Mouse (Mus musculus) midbrain, embryonic 16.5 days (tissue): ENCODE data around the gene Macrod1. TPM values are rescaled to one million over a fixed set of nuclear protein-coding genes. Genes with fewer than 3 reads are reported as not detected.

Source experiments
- ATAC-seq: fragments of 200-750 bp; cut with Nextera tagmentation; 2 replicates; pipeline ENCODE4 v1.8.0; 2017; ENCODE audit warnings: moderate TSS enrichment
- H3K27ac ChIP-seq: fragments of 300-500 bp; sonication (generic); 2 replicates; pipeline ENCODE4 v1.5.1; 2014; ENCODE audit warnings: mild to moderate bottlenecking, low read length, mixed read lengths
- H3K27me3 ChIP-seq: fragments of 300-500 bp; sonication (generic); 2 replicates; pipeline ENCODE4 v1.6.1; 2014; ENCODE audit warnings: low read depth, low read length, mixed read lengths; ENCODE audit not compliant: control insufficient read depth, insufficient read depth
- H3K36me3 ChIP-seq: fragments of 300-500 bp; sonication (generic); 2 replicates; pipeline ENCODE4 v1.6.1; 2014; ENCODE audit warnings: mild to moderate bottlenecking, low read length, moderate library complexity, mixed read lengths; ENCODE audit not compliant: control insufficient read depth, insufficient read depth
- H3K4me1 ChIP-seq: fragments of 300-500 bp; sonication (generic); 2 replicates; pipeline ENCODE4 v1.6.1; 2014; ENCODE audit warnings: mild to moderate bottlenecking, low read length, mixed read lengths; ENCODE audit not compliant: control insufficient read depth, insufficient read depth
- H3K4me2 ChIP-seq: fragments of 300-500 bp; sonication (generic); 2 replicates; pipeline ENCODE4 v1.6.1; 2014; ENCODE audit warnings: mild to moderate bottlenecking, low read length, mixed read lengths
- H3K4me3 ChIP-seq: fragments of 300-500 bp; sonication (generic); 2 replicates; pipeline ENCODE4 v1.5.1; 2014; ENCODE audit warnings: low read depth, mild to moderate bottlenecking, low read length, moderate library complexity, mixed read lengths
- H3K9ac ChIP-seq: fragments of 300-500 bp; sonication (generic); 2 replicates; pipeline ENCODE4 v1.6.1; 2014; ENCODE audit warnings: low read depth, low read length, mixed read lengths
- H3K9me3 ChIP-seq: fragments of 300-500 bp; sonication (generic); replicated peaks from 2 replicates; pipeline ENCODE4 v1.6.1; 2014; ENCODE audit warnings: mild to moderate bottlenecking, low read length, mixed read lengths; ENCODE audit not compliant: control insufficient read depth, poor library complexity, severe bottlenecking
- WGBS: fragments of 180-500 bp; shearing (Covaris S2); extraction: QIAGEN DNeasy Blood & Tissue Kit; methylation state at CpG from one replicate; pipeline ENCODE4 v1.1.7; 2014; 5-methylcytosine and 5-hydroxymethylcytosine counted together
- polyA plus RNA-seq: library from polyadenylated mRNA; unstranded; fragments of >200 nt; fragmentation: Nextera tagmentation; extraction: Ambion mirVana; gene quantifications from 2 replicates; pipeline ENCODE4 v1.2.1, GENCODE M21; 2015

The Macrod1 gene
- polyA plus RNA-seq, 1 experiment from 2014 or later = 5.9 TPM

GRCm38 (mm10) chr19:7166767-7167166 is 110.2 kb downstream of the Macrod1 start:
- H3K4me3 ChIP-seq = no peak overlapping the region
- H3K4me1 ChIP-seq = peaks cover 33% of the 10 kb centered on the region
- H3K27me3 ChIP-seq = no peaks in the 10 kb centered on the region; the same call in 1 of the 2 replicates
- no peaks in the 10 kb centered on the region for H3K9me3 ChIP-seq
- no peaks in the 10 kb centered on the region for H3K36me3 ChIP-seq
- H3K27ac ChIP-seq = no peak overlapping the region
- no peak overlapping the region for H3K4me2 ChIP-seq
- ATAC-seq = no peak
- WGBS = 8% methylated on average over 6 of the region's 6 CpGs
- H3K9ac ChIP-seq = no peak overlapping the region

GRCm38 (mm10) chr19:7168423-7168822 is 111.8 kb downstream of the Macrod1 start:
- H3K36me3 ChIP-seq = no peaks in the 10 kb centered on the region
- no peak overlapping the region for H3K4me3 ChIP-seq
- ATAC-seq = no peak
- H3K9ac ChIP-seq = no peak overlapping the region
- H3K27ac ChIP-seq = no peak overlapping the region
- H3K4me2 ChIP-seq = no peak overlapping the region
- H3K9me3 ChIP-seq = no peaks in the 10 kb centered on the region
- no peaks in the 10 kb centered on the region for H3K27me3 ChIP-seq
- peaks cover 39% of the 10 kb centered on the region for H3K4me1 ChIP-seq
- 32% methylated on average over 2 of the region's 2 CpGs for WGBS

- Histone ChIP-seq H3K36me3 (no peaks in the 10 kb centered on the region), H3K9ac (no peak overlapping the region), H3K9me3 (no peaks in the 10 kb centered on the region), H3K27me3 (no peaks in the 10 kb centered on the region), H3K27ac (no peak overlapping the region), H3K4me2 (no peak overlapping the region), H3K4me3 (no peak overlapping the region), H3K4me1 (peaks cover 22% of the 10 kb centered on the region)
- WGBS = 75% methylated on average over 6 of the region's 6 CpGs
- no peak for ATAC-seq
These were observed 114.3 kb downstream of the Macrod1 start for GRCm38 (mm10) chr19:7170916-7171315.

GRCm38 (mm10) chr19:7171447-7171846 is 114.8 kb downstream of the Macrod1 start:
- no peaks in the 10 kb centered on the region for H3K36me3 ChIP-seq
- WGBS = 10% methylated on average over 8 of the region's 8 CpGs
- no peak overlapping the region for H3K4me3 ChIP-seq
- H3K27ac ChIP-seq = no peak overlapping the region
- H3K4me2 ChIP-seq = no peak overlapping the region
- H3K9me3 ChIP-seq = no peaks in the 10 kb centered on the region
- no peaks in the 10 kb centered on the region for H3K27me3 ChIP-seq
- ATAC-seq = no peak
- H3K4me1 ChIP-seq = peaks cover 17% of the 10 kb centered on the region
- no peak overlapping the region; the same call in 1 of the 2 replicates for H3K9ac ChIP-seq

- Histone ChIP-seq H3K9ac (peak overlapping the region; percentile 11; the same call in 1 of the 2 replicates), H3K27me3 (no peaks in the 10 kb centered on the region), H3K4me3 (no peak overlapping the region), H3K9me3 (no peaks in the 10 kb centered on the region), H3K27ac (peak overlapping the region; percentile 65), H3K4me1 (peaks cover 13% of the 10 kb centered on the region), H3K36me3 (no peaks in the 10 kb centered on the region), H3K4me2 (peak overlapping the region; percentile 17; the same call in 1 of the 2 replicates)
- 6% methylated on average over 13 of the region's 13 CpGs for WGBS
- ATAC-seq = peak; percentile 89
These were observed 115.6 kb downstream of the Macrod1 start for GRCm38 (mm10) chr19:7172051-7172866.

GRCm38 (mm10) chr19:7176041-7176696 is 119.6 kb downstream of the Macrod1 start:
- no peak overlapping the region for H3K27ac ChIP-seq
- no peak for ATAC-seq
- H3K4me1 ChIP-seq = peaks cover 13% of the 10 kb centered on the region
- no peaks in the 10 kb centered on the region for H3K36me3 ChIP-seq
- H3K9ac ChIP-seq = peak overlapping the region; percentile 23; the same call in 1 of the 2 replicates
- no peak overlapping the region for H3K4me3 ChIP-seq
- no peaks in the 10 kb centered on the region for H3K27me3 ChIP-seq
- no peaks in the 10 kb centered on the region for H3K9me3 ChIP-seq
- H3K4me2 ChIP-seq = no peak overlapping the region
- 7% methylated on average over 11 of the region's 11 CpGs for WGBS

- Histone ChIP-seq H3K36me3 (no peaks in the 10 kb centered on the region), H3K4me3 (no peak overlapping the region), H3K27me3 (no peaks in the 10 kb centered on the region), H3K27ac (no peak overlapping the region), H3K4me2 (no peak overlapping the region), H3K9ac (no peak overlapping the region), H3K4me1 (peaks cover 10% of the 10 kb centered on the region), H3K9me3 (no peaks in the 10 kb centered on the region)
- WGBS = 52% methylated on average over 13 of the region's 13 CpGs
- no peak for ATAC-seq
These were observed 121.3 kb downstream of the Macrod1 start for GRCm38 (mm10) chr19:7177804-7178511.

GRCm38 (mm10) chr19:7178841-7179452 is 122.3 kb downstream of the Macrod1 start:
- Histone ChIP-seq H3K4me1 (peaks cover 14% of the 10 kb centered on the region), H3K27me3 (no peaks in the 10 kb centered on the region), H3K36me3 (no peaks in the 10 kb centered on the region), H3K9ac (no peak overlapping the region), H3K9me3 (no peaks in the 10 kb centered on the region), H3K4me2 (no peak overlapping the region), H3K4me3 (no peak overlapping the region), H3K27ac (no peak overlapping the region)
- ATAC-seq = no peak
- WGBS = 28% methylated on average over 3 of the region's 3 CpGs
